In genomic region chr8:91312342-91312741, GRCm38 (mm10) we compare ENCODE assay signal across 8 mouse cellular contexts. TPM values are rescaled to one million over a fixed set of nuclear protein-coding genes. Genes with fewer than 3 reads are reported as not detected.
DNase-seq lines count a peak whose midpoint lies in the region; ATAC-seq lines count a peak whose summit lies in the region.

No protein-coding gene starts in this region.

- DNase-seq in kidney, adult 9 months: no peak
- DNase-seq in embryonic facial prominence, embryonic 11.5 days (ENCODE audit: low spot score): no peak
- no peak for DNase-seq in cerebellum, postnatal 36 days
- DNase-seq in left cerebral cortex, postnatal 25 days (ENCODE audit: low spot score in 2 of 2): no peak
- DNase-seq in thymus, postnatal 0 days (ENCODE audit: low spot score): no peak

- H3K27ac ChIP-seq in kidney, embryonic 15.5 days: no peak overlapping the region
- no peak overlapping the region for H3K27ac ChIP-seq in embryonic facial prominence, embryonic 11.5 days (replicated peaks; ENCODE audit: low read depth, low read length)
- no peak overlapping the region for H3K27ac ChIP-seq in intestine, embryonic 16.5 days (ENCODE audit: low read length)
- no peak overlapping the region for H3K27ac ChIP-seq in midbrain, embryonic 16.5 days (ENCODE audit: low read length)

- H3K36me3 ChIP-seq in kidney, embryonic 15.5 days: peaks cover 2% of the 10 kb centered on the region; the same call in 1 of the 2 replicates
- no peaks in the 10 kb centered on the region for H3K36me3 ChIP-seq in embryonic facial prominence, embryonic 11.5 days (replicated peaks; ENCODE audit: control insufficient read depth, insufficient read depth, low read depth, low read length)
- no peaks in the 10 kb centered on the region for H3K36me3 ChIP-seq in intestine, embryonic 16.5 days (ENCODE audit: control insufficient read depth, insufficient read depth, low read length)
- H3K36me3 ChIP-seq in midbrain, embryonic 16.5 days (ENCODE audit: control insufficient read depth, insufficient read depth, low read length): no peaks in the 10 kb centered on the region

- peak overlapping the region; percentile 69 for H3K4me3 ChIP-seq in kidney, embryonic 15.5 days (replicated peaks)
- H3K4me3 ChIP-seq in embryonic facial prominence, embryonic 11.5 days (ENCODE audit: low read depth, low read length): peak overlapping the region; percentile 70
- H3K4me3 ChIP-seq in intestine, embryonic 16.5 days (ENCODE audit: low read length): peak overlapping the region; percentile 83
- peak overlapping the region; percentile 80 for H3K4me3 ChIP-seq in midbrain, embryonic 16.5 days (ENCODE audit: low read depth, low read length)

- ATAC-seq in kidney, embryonic 15.5 days (replicated peaks; ENCODE audit: low FRiP score): no peak
- no peak for ATAC-seq in embryonic facial prominence, embryonic 11.5 days (replicated peaks; ENCODE audit: insufficient number of reproducible peaks, low FRiP score, low TSS enrichment, low read depth)
- ATAC-seq in intestine, embryonic 16.5 days: no peak
- ATAC-seq in midbrain, embryonic 16.5 days: no peak

- no peaks in the 10 kb centered on the region for H3K27me3 ChIP-seq in kidney, embryonic 15.5 days
- H3K27me3 ChIP-seq in embryonic facial prominence, embryonic 11.5 days (ENCODE audit: control insufficient read depth, insufficient read depth, low read length): no peaks in the 10 kb centered on the region
- H3K27me3 ChIP-seq in intestine, embryonic 16.5 days (replicated peaks; ENCODE audit: control insufficient read depth, insufficient read depth, low read length): no peaks in the 10 kb centered on the region
- H3K27me3 ChIP-seq in midbrain, embryonic 16.5 days (ENCODE audit: control insufficient read depth, insufficient read depth, low read depth, low read length): no peaks in the 10 kb centered on the region

- peaks cover 23% of the 10 kb centered on the region for H3K4me1 ChIP-seq in kidney, embryonic 15.5 days
- H3K4me1 ChIP-seq in embryonic facial prominence, embryonic 11.5 days (ENCODE audit: control insufficient read depth, insufficient read depth, low read length): no peaks in the 10 kb centered on the region
- 0 out of 2 replicates have a peak, but pooled peaks cover 10% of the 10 kb centered on the region for H3K4me1 ChIP-seq in intestine, embryonic 16.5 days (ENCODE audit: control insufficient read depth, insufficient read depth, low read length)
- peaks cover 29% of the 10 kb centered on the region for H3K4me1 ChIP-seq in midbrain, embryonic 16.5 days (ENCODE audit: control insufficient read depth, insufficient read depth, low read length)

- intact Hi-C loops in left cerebral cortex, postnatal 25 days (cut with DNase I): loop anchor here (10.0 kb wide), 1 partner anchor 1042 kb away; the partner anchor contains the start of gene Irx5

- H3K9me3 ChIP-seq in kidney, embryonic 15.5 days (replicated peaks): no peaks in the 10 kb centered on the region
- no peaks in the 10 kb centered on the region for H3K9me3 ChIP-seq in embryonic facial prominence, embryonic 11.5 days (replicated peaks; ENCODE audit: control insufficient read depth, low read length)
- no peaks in the 10 kb centered on the region for H3K9me3 ChIP-seq in intestine, embryonic 16.5 days (ENCODE audit: control insufficient read depth, low read length)
- no peaks in the 10 kb centered on the region for H3K9me3 ChIP-seq in midbrain, embryonic 16.5 days (replicated peaks; ENCODE audit: control insufficient read depth, low read length, poor library complexity, severe bottlenecking)

- 83% methylated on average over 2 of the region's 2 CpGs for WGBS in kidney, embryonic 15.5 days
- whole genome bisulfite sequencing in embryonic facial prominence, embryonic 11.5 days: 84% methylated on average over 2 of the region's 2 CpGs
- WGBS in intestine, embryonic 16.5 days: 74% methylated on average over 2 of the region's 2 CpGs
- 83% methylated on average over 2 of the region's 2 CpGs for WGBS in midbrain, embryonic 16.5 days

- peak overlapping the region; percentile 56 for H3K9ac ChIP-seq in kidney, embryonic 15.5 days
- H3K9ac ChIP-seq in embryonic facial prominence, embryonic 11.5 days (replicated peaks; ENCODE audit: low read length): no peak overlapping the region; the same call in 1 of the 2 replicates
- peak overlapping the region; percentile 94 for H3K9ac ChIP-seq in intestine, embryonic 16.5 days (ENCODE audit: low read depth, low read length)
- H3K9ac ChIP-seq in midbrain, embryonic 16.5 days (ENCODE audit: low read depth, low read length): peak overlapping the region; percentile 57; the same call in 1 of the 2 replicates

- H3K4me2 ChIP-seq in kidney, embryonic 15.5 days: peak overlapping the region; percentile 68
- peak overlapping the region; percentile 69 for H3K4me2 ChIP-seq in embryonic facial prominence, embryonic 11.5 days (ENCODE audit: low read depth, low read length)
- H3K4me2 ChIP-seq in intestine, embryonic 16.5 days (ENCODE audit: low read depth, low read length): peak overlapping the region; percentile 76
- H3K4me2 ChIP-seq in midbrain, embryonic 16.5 days (ENCODE audit: low read length): peak overlapping the region; percentile 55

RNA-seq across cellular contexts. Expression of gene Rpgrip1l, which starts 0.7 kb away (rescaled TPM):
- polyA plus RNA-seq in kidney, embryonic 15.5 days (2015; fragmentation: Nextera tagmentation; extraction: Ambion mirVana): 10.7 and 14.4 TPM in 2 replicates
- polyA plus RNA-seq in embryonic facial prominence, embryonic 11.5 days (2014; fragmentation: Nextera tagmentation; extraction: Ambion mirVana): 10.6 and 16.5 TPM in 2 replicates
- polyA plus RNA-seq in intestine, embryonic 16.5 days (2015; fragmentation: Nextera tagmentation; extraction: Ambion mirVana): 3.0 and 4.1 TPM in 2 replicates
- polyA plus RNA-seq in midbrain, embryonic 16.5 days (2015; fragmentation: Nextera tagmentation; extraction: Ambion mirVana): 9.8 and 11.6 TPM in 2 replicates
- 10 to 100 TPM; 26.0 to 28.5 TPM for total RNA-seq in left cerebral cortex, postnatal 25 days (2021)
- polyA plus RNA-seq in thymus, postnatal 0 days (2015; fragmentation: Nextera tagmentation; extraction: Ambion mirVana): 8.7 and 11.6 TPM in 2 replicates

RNA-seq across cellular contexts. Expression of gene Fto, which starts 1.0 kb away (rescaled TPM):
- 80.4 and 86.9 TPM in 2 replicates for polyA plus RNA-seq in kidney, embryonic 15.5 days (2015; fragmentation: Nextera tagmentation; extraction: Ambion mirVana)
- 94.8 and 99.8 TPM in 2 replicates for polyA plus RNA-seq in embryonic facial prominence, embryonic 11.5 days (2014; fragmentation: Nextera tagmentation; extraction: Ambion mirVana)
- 56.0 and 58.1 TPM in 2 replicates for polyA plus RNA-seq in intestine, embryonic 16.5 days (2015; fragmentation: Nextera tagmentation; extraction: Ambion mirVana)
- 171 and 177 TPM in 2 replicates for polyA plus RNA-seq in midbrain, embryonic 16.5 days (2015; fragmentation: Nextera tagmentation; extraction: Ambion mirVana)
- 100 to 1,000 TPM; 143 TPM for total RNA-seq in left cerebral cortex, postnatal 25 days (2021)
- 33.4 and 37.5 TPM in 2 replicates for polyA plus RNA-seq in thymus, postnatal 0 days (2015; fragmentation: Nextera tagmentation; extraction: Ambion mirVana)
